Mouse (Mus musculus) bone marrow, adult 2 months (tissue): ENCODE measurements at regions not wholly inside any gene's neighbourhood (a gene's known extent, or its start where the extent isn't known, plus 50 kb on each side); places are given as distances from the start of the nearest gene placed in this dataset.
"Not testable (repeated sequence)": the region's sequence is repeated elsewhere in the genome, so short reads cannot be mapped to it uniquely, and the experiment has no call there.

Experiments
- CTCF ChIP-seq: fragments of 200-500 bp; IDR thresholded peaks from 2 replicates; pipeline ENCODE4 v1.5.1; 2011; ENCODE audit warnings: low read length, control low read depth; ENCODE audit not compliant: control insufficient read depth, insufficient read depth
- POLR2A ChIP-seq: fragments of 200-500 bp; IDR thresholded peaks from 2 replicates; pipeline ENCODE4 v1.6.1; 2011; ENCODE audit warnings: low read depth, mild to moderate bottlenecking, control low read depth, low read length, borderline replicate concordance; ENCODE audit not compliant: control insufficient read depth

DNA sequence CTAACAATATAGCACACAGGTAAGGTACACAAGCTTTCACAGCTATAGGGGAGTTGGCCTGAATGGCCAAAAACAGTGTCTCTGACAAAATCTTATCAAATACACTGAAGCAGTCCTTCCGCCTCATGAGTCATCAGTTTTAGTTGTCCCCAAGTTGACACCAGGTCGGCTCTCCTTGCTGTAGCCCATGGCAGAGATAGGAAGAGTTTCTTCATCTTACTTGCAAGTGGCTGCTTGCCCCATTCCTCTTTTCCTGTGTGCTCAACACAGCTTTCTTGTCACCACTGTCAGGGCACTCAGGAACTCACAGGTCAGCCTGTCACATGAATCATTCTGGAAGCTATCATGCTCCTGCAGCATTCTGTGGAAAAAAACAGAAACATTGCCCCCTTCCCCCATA is 77.1 kb downstream of the Olfr721-ps1 start:
- not testable (repeated sequence) for TF ChIP-seq CTCF, POLR2A
